Comparison of ENCODE assay signal across 8 mouse cellular contexts in genomic region chr4:144903932-144904331, GRCm38 (mm10). TPM values are rescaled to one million over a fixed set of nuclear protein-coding genes. Genes with fewer than 3 reads are reported as not detected.
A peak's percentile ranks its signal among the peaks of the same experiment; 100 is the strongest.
DNase-seq lines count a peak whose midpoint lies in the region; ATAC-seq and TF ChIP-seq lines count a peak whose summit lies in the region.
"Had no signal": no experiment of that assay in that cellular context is flagged by ENCODE, and none has a peak within 500 bp of the region (broad histone marks: within the 10 kb centered on the region; RNA-seq: fewer than 3 reads in every experiment).

No protein-coding gene starts in this region.

- H3K4me3 ChIP-seq in heart, adult 2 months: no peak overlapping the region
- no peak overlapping the region for H3K4me3 ChIP-seq in kidney, embryonic 14.5 days (ENCODE audit: low read length)
- H3K4me3 ChIP-seq in hindbrain, embryonic 14.5 days (replicated peaks; ENCODE audit: low read length): no peak overlapping the region
- H3K4me3 ChIP-seq in hindbrain, embryonic 13.5 days: no peak overlapping the region

- no peak for TF ChIP-seq POLR2A in heart, adult 2 months (IDR thresholded peaks at IDR 0.05; ENCODE audit: insufficient read depth, low read depth, low read length)

- TF ChIP-seq CTCF in heart, adult 2 months (IDR thresholded peaks at IDR 0.05): no peak

- intact Hi-C loops in heart, adult 2 months (cut with DNase I): loop anchor here (2.0 kb wide), 1 partner anchor 45 kb away; no protein-coding TSS in a partner anchor

- H3K79me2 ChIP-seq in heart, adult 2 months (replicated peaks; ENCODE audit: control insufficient read depth, insufficient read depth, low read length): peaks cover 9% of the 10 kb centered on the region

- peaks cover 75% of the 10 kb centered on the region for H3K4me1 ChIP-seq in heart, adult 2 months (ENCODE audit: control insufficient read depth, insufficient read depth, low read length)
- H3K4me1 ChIP-seq in kidney, embryonic 14.5 days (ENCODE audit: control insufficient read depth, insufficient read depth, low read length): peaks cover 21% of the 10 kb centered on the region
- no peaks in the 10 kb centered on the region for H3K4me1 ChIP-seq in hindbrain, embryonic 14.5 days (replicated peaks; ENCODE audit: control insufficient read depth, insufficient read depth, low read length)
- H3K4me1 ChIP-seq in hindbrain, embryonic 13.5 days (replicated peaks): 0 out of 2 replicates have a peak, but pooled peaks cover 2% of the 10 kb centered on the region

- H3K4me2 ChIP-seq in kidney, embryonic 14.5 days (replicated peaks; ENCODE audit: low read depth, low read length): no peak overlapping the region
- H3K4me2 ChIP-seq in hindbrain, embryonic 14.5 days (replicated peaks): no peak overlapping the region
- no peak overlapping the region for H3K4me2 ChIP-seq in hindbrain, embryonic 13.5 days

- peak; percentile 99 for TF ChIP-seq EP300 in heart, adult 2 months (IDR thresholded peaks at IDR 0.05; ENCODE audit: insufficient read depth, low read depth, low read length)

- WGBS in heart, adult 2 months: 17% methylated on average over 3 of the region's 3 CpGs
- 26% methylated on average over 3 of the region's 3 CpGs for WGBS in kidney, embryonic 14.5 days
- 77% methylated on average over 3 of the region's 3 CpGs for WGBS in hindbrain, embryonic 14.5 days
- 86% methylated on average over 3 of the region's 3 CpGs for WGBS in hindbrain, embryonic 13.5 days

- H3K27ac ChIP-seq in heart, adult 2 months: peak overlapping the region; percentile 84
- no peak overlapping the region; the same call in 1 of the 2 replicates for H3K27ac ChIP-seq in kidney, embryonic 14.5 days (ENCODE audit: low read depth, low read length)
- no peak overlapping the region for H3K27ac ChIP-seq in hindbrain, embryonic 14.5 days
- no peak overlapping the region for H3K27ac ChIP-seq in hindbrain, embryonic 13.5 days

- H3K9ac ChIP-seq in heart, adult 2 months (ENCODE audit: low read depth, low read length): no peak overlapping the region
- H3K9ac ChIP-seq in kidney, embryonic 14.5 days (ENCODE audit: low read depth, low read length): no peak overlapping the region
- no peak overlapping the region for H3K9ac ChIP-seq in hindbrain, embryonic 14.5 days
- H3K9ac ChIP-seq in hindbrain, embryonic 13.5 days: no peak overlapping the region

- H3K36me3 ChIP-seq in heart, adult 2 months (ENCODE audit: control insufficient read depth, insufficient read depth, low read length): peaks cover 73% of the 10 kb centered on the region
- peaks cover 31% of the 10 kb centered on the region for H3K36me3 ChIP-seq in kidney, embryonic 14.5 days (ENCODE audit: control insufficient read depth, insufficient read depth, low read length)
- no peaks in the 10 kb centered on the region for H3K36me3 ChIP-seq in hindbrain, embryonic 14.5 days (replicated peaks; ENCODE audit: control insufficient read depth, insufficient read depth)
- no peaks in the 10 kb centered on the region; the same call in 1 of the 2 replicates for H3K36me3 ChIP-seq in hindbrain, embryonic 13.5 days

- no peaks in the 10 kb centered on the region for H3K27me3 ChIP-seq in heart, adult 2 months (ENCODE audit: control insufficient read depth, insufficient read depth, low read length)
- no peaks in the 10 kb centered on the region for H3K27me3 ChIP-seq in kidney, embryonic 14.5 days (ENCODE audit: control insufficient read depth, insufficient read depth, low read length)
- no peaks in the 10 kb centered on the region for H3K27me3 ChIP-seq in hindbrain, embryonic 14.5 days (ENCODE audit: control insufficient read depth, insufficient read depth, low read length)
- no peaks in the 10 kb centered on the region for H3K27me3 ChIP-seq in hindbrain, embryonic 13.5 days

- peak; percentile 13 for DNase-seq in adrenal gland, postnatal 25 days
- DNase-seq in heart, adult 2 months: peak; percentile 71 to 85
- peak; percentile 86 for DNase-seq in lung, postnatal 25 days (ENCODE audit: low spot score)
- DNase-seq in hindbrain, embryonic 14.5 days (ENCODE audit: low spot score): no peak
- no peak for DNase-seq in gastrocnemius, postnatal 10 days
- DNase-seq: thymus, postnatal 4 days had no signal

- ATAC-seq in kidney, embryonic 14.5 days (ENCODE audit: low FRiP score, low TSS enrichment): peak; percentile 41; the same call in 1 of the 2 replicates
- no peak for ATAC-seq in hindbrain, embryonic 14.5 days (ENCODE audit: low FRiP score)
- ATAC-seq in hindbrain, embryonic 13.5 days (ENCODE audit: low FRiP score): no peak

- no peaks in the 10 kb centered on the region for H3K9me3 ChIP-seq in kidney, embryonic 14.5 days (ENCODE audit: control insufficient read depth, low read length)
- H3K9me3 ChIP-seq in hindbrain, embryonic 14.5 days (ENCODE audit: control insufficient read depth, low read length): no peaks in the 10 kb centered on the region
- no peaks in the 10 kb centered on the region for H3K9me3 ChIP-seq in hindbrain, embryonic 13.5 days

RNA-seq across cellular contexts. Expression of gene Dhrs3, which starts 11.3 kb away (rescaled TPM):
- 83.0 and 111 TPM in 2 replicates for total RNA-seq in adrenal gland, postnatal 25 days (2021)
- 100 to 1,000 TPM; 139 to 143 TPM for total RNA-seq in heart, adult 2 months (2021)
- 113 and 144 TPM in 2 replicates for polyA plus RNA-seq in heart, adult 2 months (2012; rRNA removed)
- polyA plus RNA-seq in kidney, embryonic 14.5 days (2014; fragmentation: Nextera tagmentation; extraction: Ambion mirVana): 153 and 226 TPM in 2 replicates
- polyA plus RNA-seq in hindbrain, embryonic 14.5 days (2014; fragmentation: Nextera tagmentation; extraction: Ambion mirVana): 41.5 and 45.3 TPM in 2 replicates
- polyA plus RNA-seq in hindbrain, embryonic 13.5 days (2015; fragmentation: Nextera tagmentation; extraction: Ambion mirVana): 34.9 and 41.9 TPM in 2 replicates
- total RNA-seq in gastrocnemius, postnatal 10 days (2021): 10 to 100 TPM; 39.3 to 39.8 TPM

Comparison
In these comparisons a context has a peak if more than half of its experiments do, and no peak if none do; other contexts are left out.
1. DNase-seq: peak in adrenal gland, postnatal 25 days (single experiment), heart, adult 2 months (2 of 2) and lung, postnatal 25 days (single experiment); none in hindbrain, embryonic 14.5 days (single experiment) and gastrocnemius, postnatal 10 days (single experiment).